Mouse (Mus musculus) gastrocnemius, postnatal 36 days (tissue): Measurements from ENCODE around the gene Lrrc18. TPM values are rescaled to one million over a fixed set of nuclear protein-coding genes. Genes with fewer than 3 reads are reported as not detected.
A peak's percentile ranks its signal among the peaks of the same experiment; 100 is the strongest.

Source experiments
- DNase-seq, 2 experiments: peaks; one replicate each; pipeline ENCODE4 v3.0.0; 2022
- intact Hi-C: fragments of 180-260 bp; cut with DNase I; formaldehyde crosslinking; loops from one replicate; pipeline ENCODE4 v1.15.1; 2025
- long read RNA-seq, 2 experiments: library from polyadenylated mRNA; stranded (forward); transcript quantifications; one replicate each; pipeline ENCODE4 v2.0.0; 2021
- total RNA-seq, 2 experiments: library from RNA; stranded (reverse); gene quantifications; 2 replicates each; pipeline ENCODE4 v1.2.3; 2021

The Lrrc18 gene
- total RNA-seq = not detected
- long read RNA-seq, experiment 1 = 0 reads
- long read RNA-seq, experiment 2 = 0 reads

GRCm38 (mm10) chr14:32991082-32991481, at the start of gene Lrrc18:
TSS of gene Lrrc18 (plus strand) at chr14:32991382.
- intact Hi-C loops = no loop called here
- DNase-seq = no peak

DNA sequence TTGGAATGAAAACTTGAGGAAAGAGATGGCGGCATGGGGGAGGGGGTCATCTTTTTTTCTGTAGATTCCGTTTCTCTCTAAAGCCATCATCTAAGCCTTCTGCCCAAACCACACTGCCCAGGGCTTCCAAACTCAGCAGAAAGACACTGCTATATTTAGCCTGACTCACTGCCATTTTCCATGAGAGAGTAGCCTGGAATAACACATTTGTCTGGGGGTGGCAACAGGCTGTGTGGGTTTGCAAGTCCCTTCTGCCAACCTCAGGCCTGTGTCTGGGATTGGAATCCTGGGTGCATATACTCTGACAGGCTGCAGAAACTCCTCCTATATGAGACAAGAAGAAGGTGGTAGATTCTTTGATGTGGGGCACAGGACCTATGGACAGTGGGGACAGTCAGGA, 43.7 kb upstream of the Lrrc18 start:
- DNase-seq = no peak
- intact Hi-C loops = loop anchor here (5.0 kb wide), 1 partner anchor 415 kb away; no protein-coding TSS in a partner anchor

DNA sequence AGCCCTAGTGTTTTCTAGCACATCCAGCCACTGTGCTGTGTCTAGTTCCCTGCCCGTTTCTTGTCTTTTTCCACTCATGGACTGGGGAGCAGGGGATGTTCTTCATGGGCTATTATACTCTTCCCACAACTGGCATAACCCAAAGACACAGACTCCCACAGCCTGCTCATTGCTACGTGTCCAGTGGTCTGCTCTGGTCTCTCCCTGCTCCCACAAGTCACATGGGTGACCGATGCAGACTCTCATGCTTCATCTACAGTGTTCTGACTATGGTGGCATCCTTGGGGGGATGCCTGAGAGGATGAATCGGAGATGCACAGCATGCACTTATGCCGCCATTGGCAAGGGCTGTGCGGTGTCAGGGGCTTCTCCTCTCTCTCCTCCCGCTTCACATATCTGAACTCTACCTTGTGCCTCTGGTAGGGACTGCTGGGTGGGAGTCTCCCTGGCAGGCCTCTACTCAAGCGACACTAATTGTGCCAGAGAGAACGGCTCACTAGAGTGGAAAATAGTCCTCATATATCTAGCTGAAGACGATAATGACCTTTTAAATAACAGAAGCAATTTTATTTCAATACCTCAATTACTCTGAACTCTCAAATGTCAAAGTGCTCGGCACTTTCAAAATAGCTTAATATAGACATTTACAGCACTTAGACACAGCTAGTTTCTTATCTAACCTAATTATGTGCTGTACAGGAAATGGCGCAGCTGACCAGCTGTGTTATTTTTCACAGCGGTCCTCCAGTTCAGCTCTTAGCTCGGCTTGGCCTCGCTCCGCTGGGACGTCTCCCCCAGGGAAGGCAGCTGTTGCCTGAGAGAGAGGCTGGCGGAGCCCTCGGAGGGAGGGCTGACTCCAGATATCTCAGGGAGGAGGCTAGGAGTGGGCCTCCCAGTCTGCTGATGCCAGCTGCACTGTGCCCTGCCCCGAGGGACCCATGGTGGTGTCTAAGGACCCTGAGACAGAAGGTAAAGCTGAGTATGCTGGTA, 40.6 kb upstream of the Lrrc18 start:
- intact Hi-C loops = no loop called here
- peak; percentile 50 to 65 for DNase-seq

GRCm38 (mm10) chr14:32956486-32956885, 34.7 kb upstream of the Lrrc18 start:
- no peak for DNase-seq
- intact Hi-C loops = loop anchor here (5.0 kb wide), 1 partner anchor 119 kb away; no protein-coding TSS in a partner anchor

GRCm38 (mm10) chr14:32958671-32959070, 32.5 kb upstream of the Lrrc18 start:
- DNase-seq = no peak
- intact Hi-C loops = loop anchor here (5.0 kb wide), 1 partner anchor 121 kb away; no protein-coding TSS in a partner anchor

GRCm38 (mm10) chr14:32960481-32960880, 30.7 kb upstream of the Lrrc18 start:
- DNase-seq = peak; percentile 58 to 63
- intact Hi-C loops = loop anchor here (2.0 to 5.0 kb wide), 4 partner anchors 72 to 353 kb away; partner anchors contain the start of gene Vstm4

DNA sequence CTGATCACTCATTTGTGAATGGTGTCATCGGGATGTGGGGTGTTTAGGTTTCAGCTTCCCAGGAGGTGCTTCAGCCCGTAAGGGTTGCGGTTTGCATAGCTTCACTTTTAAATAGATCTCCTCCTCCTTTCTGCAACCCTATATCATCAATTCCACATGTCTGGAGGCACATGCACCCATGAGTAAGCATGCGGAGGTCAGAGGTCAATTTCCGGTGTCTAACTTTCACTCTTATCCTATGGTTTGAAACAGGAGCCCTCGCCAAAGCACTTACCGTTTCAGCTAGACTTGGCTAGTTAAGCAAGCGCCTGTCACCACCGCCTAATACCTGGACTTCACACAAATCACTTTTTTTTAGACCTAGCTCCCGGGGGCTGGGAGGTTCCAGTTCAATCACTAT, 26.4 kb upstream of the Lrrc18 start:
- intact Hi-C loops = loop anchor here (5.0 kb wide), 3 partner anchors 68 to 357 kb away; partner anchors contain the start of gene Vstm4
- DNase-seq = no peak

DNA sequence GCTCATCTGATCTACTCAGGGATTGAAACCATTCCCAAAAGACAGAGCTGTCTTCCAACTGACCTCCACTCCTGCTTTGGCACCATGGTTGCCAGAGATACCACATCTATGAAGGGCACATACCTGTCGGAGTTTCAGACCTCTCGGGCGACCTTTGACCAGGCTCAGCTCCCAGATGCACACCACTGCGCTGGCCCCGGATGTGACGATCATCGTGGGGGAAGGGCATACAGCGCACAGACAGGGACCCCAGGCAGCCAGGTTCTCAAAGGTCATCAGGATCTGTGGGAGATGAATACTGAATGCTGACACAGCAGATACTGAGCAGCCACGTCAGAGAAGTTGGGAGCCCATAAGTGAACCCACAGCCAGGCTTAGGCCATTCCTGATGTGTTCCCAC, 20.5 kb upstream of the Lrrc18 start:
- DNase-seq = no peak
- intact Hi-C loops = no loop called here

GRCm38 (mm10) chr14:32984176-32984738, 6.9 kb upstream of the Lrrc18 start:
- DNase-seq = no peak
- intact Hi-C loops = no loop called here

GRCm38 (mm10) chr14:32986659-32987058, 4.5 kb upstream of the Lrrc18 start:
- intact Hi-C loops = no loop called here
- no peak for DNase-seq

GRCm38 (mm10) chr14:32994954-32995636, 3.9 kb downstream of the Lrrc18 start:
- intact Hi-C loops = no loop called here
- DNase-seq = no peak

DNA sequence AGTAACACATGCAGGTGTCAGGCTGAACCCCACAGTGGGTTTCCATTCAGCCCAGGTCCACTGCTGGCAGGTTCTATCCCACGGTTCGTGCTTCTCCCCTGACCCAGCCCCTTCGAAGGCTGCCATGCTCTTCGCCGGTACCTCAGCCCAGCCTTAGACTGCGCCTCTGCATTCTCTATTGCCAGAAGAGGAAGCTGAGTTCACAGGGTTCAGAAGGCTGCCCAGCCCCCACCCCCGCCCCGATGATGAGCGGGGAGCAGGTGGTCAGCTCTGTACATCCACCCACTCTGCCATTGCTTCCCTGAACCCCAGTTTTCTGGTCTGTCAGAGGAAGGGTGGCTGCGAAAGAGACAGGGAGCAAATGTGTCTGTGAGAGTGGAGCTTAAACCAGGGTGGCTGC, 8.3 kb downstream of the Lrrc18 start:
- intact Hi-C loops = no loop called here

DNA sequence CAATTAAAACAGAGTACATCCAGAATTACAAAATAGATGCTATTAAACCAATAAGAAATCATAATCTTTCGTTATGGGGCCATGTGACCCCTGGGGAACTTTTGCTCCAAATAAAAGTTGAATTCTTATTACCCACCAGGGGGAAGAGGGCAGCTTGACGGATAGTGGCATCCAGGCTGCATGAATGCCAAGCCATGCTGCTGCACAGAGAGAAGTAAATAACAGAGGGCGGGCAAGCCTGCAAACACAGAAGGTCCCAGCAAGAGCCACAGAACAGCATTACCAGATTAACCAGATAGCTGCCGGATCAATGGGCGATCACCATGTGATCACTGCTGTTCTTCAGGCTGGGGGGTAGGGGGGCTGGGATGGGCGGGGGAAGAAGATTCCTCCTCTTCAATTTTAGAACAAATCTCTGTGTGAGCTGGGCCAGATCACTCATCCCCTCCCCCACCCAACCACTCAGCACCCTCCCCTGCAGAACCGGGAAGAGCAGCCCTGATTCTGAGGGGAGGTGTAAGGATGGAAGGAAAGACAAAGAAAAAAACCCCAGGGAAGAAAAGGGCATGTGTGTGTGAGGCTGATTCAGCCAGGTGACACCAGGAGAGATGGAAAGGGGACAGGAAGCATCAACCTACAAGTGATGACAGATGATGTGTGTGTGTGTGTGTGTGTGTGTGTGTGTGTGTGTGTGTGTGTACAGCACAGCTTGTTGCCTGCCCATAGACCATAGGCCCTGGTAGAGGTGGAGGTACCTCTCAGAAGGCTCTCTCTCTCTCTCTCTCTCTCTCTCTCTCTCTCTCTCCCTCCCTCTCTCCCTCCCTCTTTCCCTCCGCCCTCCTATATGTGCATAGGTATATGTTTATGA, 9.2 kb downstream of the Lrrc18 start:
- DNase-seq = no peak
- intact Hi-C loops = no loop called here

More for the DNA sequence above, 8.3 kb downstream of the Lrrc18 start:
- DNase-seq = no peak

DNA sequence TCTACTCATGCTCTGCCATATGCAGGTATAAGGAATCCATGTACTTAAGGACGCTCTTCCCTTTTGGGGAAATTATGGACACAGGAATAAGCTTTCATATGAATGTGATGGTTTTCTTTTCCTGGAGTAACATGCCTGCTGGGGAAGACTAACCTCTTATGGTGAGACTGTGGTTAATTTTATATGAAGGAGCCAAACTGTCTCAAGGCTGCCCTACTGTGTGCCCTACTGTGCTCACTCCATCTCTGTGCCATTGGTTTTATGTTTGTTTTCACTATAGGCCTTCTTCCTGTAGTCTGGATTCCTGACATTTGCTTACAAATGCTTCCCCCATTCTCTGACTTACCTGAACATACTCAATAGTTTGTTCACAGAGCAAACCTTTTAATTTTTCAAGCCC, 13.9 kb downstream of the Lrrc18 start:
- intact Hi-C loops = no loop called here
- DNase-seq = no peak

GRCm38 (mm10) chr14:33007638-33008037, 16.5 kb downstream of the Lrrc18 start:
- intact Hi-C loops = no loop called here
- no peak for DNase-seq

GRCm38 (mm10) chr14:33019050-33019449, 27.9 kb downstream of the Lrrc18 start:
- intact Hi-C loops = no loop called here
- DNase-seq = no peak

DNA sequence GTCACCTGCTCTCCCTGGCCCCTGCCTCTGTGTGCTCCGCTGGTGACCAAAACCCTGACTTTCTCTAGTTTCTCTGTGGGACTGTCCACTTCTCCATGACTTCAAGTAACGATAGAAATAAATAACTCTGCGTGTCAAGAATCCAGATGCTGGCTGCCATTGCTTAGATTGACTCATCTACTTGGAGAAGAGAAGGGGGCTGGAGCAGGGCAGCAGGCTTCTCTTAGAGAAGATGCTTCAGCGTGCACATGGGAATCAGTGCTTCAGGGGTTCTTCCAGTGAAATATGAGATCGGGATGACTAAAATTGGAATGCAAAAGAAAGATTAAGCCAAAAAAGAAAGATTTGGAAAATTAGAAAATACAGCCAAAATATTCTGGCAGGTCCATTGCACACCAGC, 28.4 kb downstream of the Lrrc18 start:
- intact Hi-C loops = no loop called here
- DNase-seq = peak in 1 of 2 experiments; percentile 26

- no peak for DNase-seq
- intact Hi-C loops = loop anchor here (5.0 kb wide), 2 partner anchors 69 to 254 kb away; no protein-coding TSS in a partner anchor
Measured at GRCm38 (mm10) chr14:33030849-33031248, 39.7 kb downstream of the Lrrc18 start.

DNA sequence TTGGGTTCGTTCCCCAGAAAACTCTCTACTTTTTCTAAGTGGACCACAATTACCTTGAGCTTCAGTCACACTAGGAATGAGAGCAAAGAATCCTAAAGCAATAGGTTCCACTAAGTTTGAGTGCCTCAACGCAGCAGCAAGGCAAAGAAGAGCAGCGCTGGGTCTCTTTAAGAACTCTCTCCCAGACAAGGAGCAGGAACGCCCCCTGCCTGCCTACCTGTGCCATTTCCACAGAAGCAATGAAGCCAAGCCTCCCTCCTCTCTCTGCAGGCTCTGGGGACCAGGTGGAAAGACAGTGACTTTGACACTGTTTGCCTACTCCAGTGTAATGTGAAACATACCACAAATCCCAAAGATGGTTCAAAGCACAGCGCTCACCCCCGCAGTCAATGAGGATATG, 42.2 kb downstream of the Lrrc18 start:
- no peak for DNase-seq
- intact Hi-C loops = loop anchor here (5.0 kb wide), 2 partner anchors 71 to 256 kb away; no protein-coding TSS in a partner anchor

GRCm38 (mm10) chr14:33035386-33035785, 44.2 kb downstream of the Lrrc18 start:
- intact Hi-C loops = no loop called here
- DNase-seq = no peak
